Mouse (Mus musculus): ENCODE measurements around the gene Gm49366.
"Not testable (repeated sequence)": the region's sequence is repeated elsewhere in the genome, so short reads cannot be mapped to it uniquely, and the experiment has no call there.

DNA sequence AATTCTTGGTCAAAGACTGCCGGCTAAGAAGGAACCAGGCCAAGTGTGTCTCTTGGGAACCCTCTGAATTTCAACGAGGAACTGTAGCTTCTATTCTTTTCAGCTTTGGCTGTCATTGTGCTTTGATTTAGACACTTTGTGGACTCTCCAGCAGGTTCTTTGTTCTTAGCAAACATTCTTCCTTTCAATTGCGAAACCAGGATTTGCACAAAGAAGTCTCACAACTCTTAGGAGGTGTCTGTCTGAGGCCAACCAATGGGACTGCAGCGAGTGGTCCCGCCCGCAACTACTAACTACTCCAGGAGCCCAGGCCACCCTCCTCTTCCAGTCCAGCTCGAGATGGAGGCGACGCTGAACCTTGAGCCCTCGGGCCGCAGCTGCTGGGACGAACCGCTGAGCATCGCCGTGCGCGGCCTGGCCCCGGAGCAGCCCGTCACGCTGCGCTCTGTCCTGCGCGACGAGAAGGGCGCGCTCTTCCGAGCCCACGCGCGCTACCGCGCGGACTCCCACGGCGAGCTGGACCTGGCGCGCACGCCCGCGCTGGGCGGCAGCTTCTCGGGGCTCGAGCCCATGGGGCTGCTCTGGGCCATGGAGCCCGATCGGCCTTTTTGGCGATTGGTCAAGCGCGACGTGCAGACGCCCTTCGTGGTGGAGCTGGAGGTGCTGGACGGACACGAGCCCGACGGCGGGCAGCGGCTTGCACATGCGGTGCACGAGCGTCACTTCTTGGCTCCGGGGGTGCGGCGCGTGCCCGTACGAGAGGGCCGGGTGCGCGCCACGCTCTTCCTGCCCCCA, 29.4 kb upstream of the Gm49366 start, which contains the start of gene Acot1:
- not testable (repeated sequence) for TF ChIP-seq POLR2A, CTCF (IDR thresholded peaks at IDR 0.05; ENCODE audit: insufficient read depth, low read depth, low read length)

All from olfactory bulb, adult 2 months (tissue).